Mouse (Mus musculus): ENCODE measurements around the gene Alb.

DNA sequence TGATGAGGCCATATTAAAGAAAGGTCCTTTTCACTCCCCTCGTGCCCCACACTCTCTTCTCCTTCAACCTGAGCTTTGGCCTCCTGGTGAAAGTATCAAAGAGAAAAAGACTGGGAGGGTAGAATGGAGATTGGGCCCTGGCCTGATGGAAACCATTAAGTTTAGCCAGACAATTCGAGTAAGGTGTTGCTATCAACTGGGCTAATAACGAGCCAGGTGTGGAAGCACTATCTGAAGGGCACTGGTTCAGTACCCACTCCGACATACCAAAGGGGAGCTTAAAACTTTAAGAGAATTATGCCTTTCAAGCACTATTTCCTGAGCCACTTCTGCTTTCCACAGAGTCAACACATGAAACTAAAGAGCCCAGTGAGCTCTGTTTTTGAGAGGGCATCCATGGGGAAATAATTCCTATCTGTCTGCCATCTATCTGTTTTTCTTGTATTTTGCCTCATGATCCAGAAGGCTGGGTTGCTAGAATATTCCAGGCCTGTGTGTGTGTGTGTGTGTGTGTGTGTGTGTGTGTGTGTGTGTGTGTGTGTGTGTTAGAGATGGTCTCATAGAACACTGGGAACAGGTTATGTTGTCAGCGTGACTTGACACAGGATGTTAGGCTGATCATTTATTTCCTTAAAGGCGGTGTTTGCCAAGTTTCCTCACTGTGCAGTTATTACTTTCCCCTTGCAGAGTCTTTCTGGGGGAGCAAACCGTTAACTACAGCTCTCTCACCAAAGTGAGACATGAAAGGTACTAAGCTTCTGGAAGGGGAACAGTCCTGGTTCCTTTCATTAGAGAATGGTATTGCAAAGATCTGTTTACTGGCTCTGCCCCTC is 16.8 kb downstream of the Alb start:
- TF ChIP-seq CTCF (IDR thresholded peaks at IDR 0.05; ENCODE audit: control insufficient read depth, insufficient read depth, insufficient replicate concordance, low read depth, low read length) (no peak), POLR2A (IDR thresholded peaks at IDR 0.05; ENCODE audit: control insufficient read depth, low read depth, low read length) (no peak)

Data from testis, adult 2 months (tissue).